Mouse (Mus musculus) brain, embryonic 14.5 days (tissue): ENCODE measurements at regions not wholly inside any gene's neighbourhood (a gene's known extent, or its start where the extent isn't known, plus 50 kb on each side); places are given as distances from the start of the nearest gene placed in this dataset.
A peak's percentile ranks its signal among the peaks of the same experiment; 100 is the strongest.

ENCODE experiments used
- CTCF ChIP-seq: fragments of 200-500 bp; IDR thresholded peaks from 2 replicates; pipeline ENCODE4 v1.5.1; 2012; ENCODE audit warnings: inconsistent platforms, mild to moderate bottlenecking, moderate library complexity, borderline replicate concordance; ENCODE audit not compliant: insufficient read depth, insufficient read length; ENCODE audit errors: extremely low read depth
- POLR2A ChIP-seq: fragments of 200-500 bp; IDR thresholded peaks from 2 replicates; pipeline ENCODE4 v1.6.1; 2012; ENCODE audit warnings: mild to moderate bottlenecking, inconsistent platforms, borderline replicate concordance; ENCODE audit not compliant: poor library complexity, insufficient read depth, insufficient read length, severe bottlenecking; ENCODE audit errors: extremely low read depth

- TF ChIP-seq CTCF, result peak; percentile 97
- 0 out of 2 replicates have a peak, but pooled peaks have one; percentile 7 for TF ChIP-seq POLR2A
These were observed 64.0 kb downstream of the Cmpk2 start for GRCm38 (mm10) chr12:26532823-26533640.
